Mouse (Mus musculus): ENCODE measurements around the gene Gata5.

The Gata5 gene

DNA sequence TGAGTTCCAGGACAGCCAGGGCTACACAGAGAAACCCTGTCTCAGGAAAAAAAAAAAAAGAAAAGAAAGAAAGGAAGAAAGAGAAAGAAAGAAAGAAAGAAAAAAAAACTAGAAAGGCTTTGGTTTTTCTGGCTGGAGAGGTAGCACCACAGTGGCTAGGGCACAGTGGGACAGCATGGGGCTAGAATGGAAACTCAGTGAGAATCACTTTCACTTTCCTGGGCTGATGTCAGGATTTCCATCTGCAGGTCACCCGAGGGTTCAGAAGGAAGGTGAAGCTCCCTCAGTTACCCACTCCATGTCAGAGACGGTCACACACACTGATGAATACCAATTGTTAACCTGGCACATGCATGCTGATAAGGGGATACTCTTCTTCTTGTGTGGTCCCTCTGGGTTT lies 26.8 kb downstream of the Gata5 start:
- DNase-seq (ENCODE audit: low read depth, low spot score), result no peak

DNA sequence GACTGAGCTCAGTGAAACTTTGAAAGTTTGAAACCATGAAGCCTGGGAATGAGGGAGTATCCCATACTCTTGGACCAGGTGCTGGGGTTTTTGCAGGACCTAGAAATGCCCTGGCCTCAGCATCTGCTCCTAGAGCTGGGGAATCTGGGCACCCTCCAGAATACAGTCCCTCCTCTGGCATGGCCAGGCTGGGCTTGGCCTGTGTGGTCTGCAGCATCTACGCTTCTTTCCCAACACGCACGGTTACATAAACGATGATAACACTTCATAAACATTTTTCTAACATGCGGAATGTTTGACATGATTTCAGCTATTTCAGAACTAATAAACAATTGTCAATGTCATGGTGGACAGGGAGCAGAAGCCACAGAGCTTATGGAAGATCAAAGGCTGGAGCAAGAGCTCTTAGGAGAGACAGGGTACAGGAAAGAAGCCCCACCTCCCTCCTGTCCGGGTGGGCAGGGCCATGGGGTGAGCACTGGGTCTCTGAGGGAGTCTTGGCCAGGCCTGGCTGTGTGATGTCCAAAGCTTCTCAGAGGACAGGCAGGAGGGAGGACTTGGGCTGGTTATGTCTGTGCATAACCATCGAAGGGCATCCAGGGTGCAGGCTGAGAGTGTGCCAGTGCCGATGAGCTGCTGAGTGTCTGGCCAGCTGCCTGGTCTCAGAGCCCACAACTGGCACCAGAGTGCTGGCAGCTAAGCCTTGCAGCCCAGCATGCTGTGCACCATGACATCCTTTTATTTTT lies 27.9 kb downstream of the Gata5 start:
- no peak for DNase-seq (ENCODE audit: low read depth, low spot score)

GRCm38 (mm10) chr2:180306009-180306408 lies 28.5 kb downstream of the Gata5 start:
- no peak for DNase-seq (ENCODE audit: low read depth, low spot score)

DNA sequence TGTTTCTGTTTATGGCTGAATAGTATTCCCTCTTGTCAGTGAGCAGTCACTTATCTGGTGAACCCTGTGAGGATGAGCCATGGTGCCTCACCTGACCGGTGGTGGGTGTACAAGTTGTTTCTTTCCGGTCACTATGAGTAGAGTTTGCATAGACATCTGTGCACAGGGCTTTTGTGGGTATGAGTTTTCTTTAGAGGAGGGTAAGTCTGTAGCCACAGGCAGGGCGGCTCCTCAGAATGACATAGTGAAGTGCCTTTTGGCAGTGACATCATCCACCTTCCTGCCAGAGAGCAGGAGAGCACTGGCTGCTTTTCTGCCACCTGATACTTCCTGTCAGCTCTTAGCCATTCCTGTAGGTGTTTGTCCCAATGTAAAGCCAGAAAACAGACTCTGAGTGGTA lies 29.0 kb downstream of the Gata5 start:
- no peak for DNase-seq (ENCODE audit: low read depth, low spot score)

DNA sequence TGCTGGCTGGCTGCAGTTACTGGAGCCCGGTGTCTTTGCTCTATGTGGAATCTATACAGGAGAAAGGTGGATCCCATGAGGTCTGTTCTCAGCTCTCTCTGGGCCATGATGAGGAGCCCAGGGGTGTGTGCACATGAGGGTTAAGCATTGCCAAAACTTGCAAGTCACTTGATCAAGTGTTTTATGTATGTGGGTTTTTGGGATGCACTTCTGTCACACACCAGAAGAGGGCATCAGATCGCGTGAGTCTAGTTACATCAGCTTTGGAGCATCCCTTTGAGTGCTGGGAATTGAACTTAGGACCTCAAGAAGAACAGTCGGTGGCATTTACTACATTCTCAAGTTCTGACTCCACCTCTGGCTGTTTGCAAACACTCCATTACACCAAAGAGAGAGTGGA lies 29.9 kb downstream of the Gata5 start:
- no peak for DNase-seq (ENCODE audit: low read depth, low spot score)

DNA sequence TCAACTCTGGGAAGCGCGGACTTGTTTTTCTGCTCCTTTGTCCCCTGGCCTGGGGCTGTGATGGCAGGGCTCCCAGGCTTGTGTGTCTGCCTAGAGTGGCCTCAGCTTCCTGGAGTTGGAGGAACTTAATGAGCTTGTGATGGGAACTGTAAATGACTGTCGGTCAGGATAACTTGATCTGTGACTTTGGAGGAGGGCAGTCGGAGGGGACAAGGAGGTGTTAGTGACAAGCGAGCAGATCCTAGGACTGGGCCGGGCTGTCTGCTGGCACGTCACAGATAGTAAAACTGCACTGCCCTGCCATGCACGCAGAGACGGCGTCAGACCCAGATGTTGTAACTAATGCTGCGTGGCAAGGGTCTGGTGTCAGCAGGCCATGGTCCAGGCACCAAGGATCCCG lies 31.0 kb downstream of the Gata5 start:
- DNase-seq (ENCODE audit: low read depth, low spot score), result no peak

DNA sequence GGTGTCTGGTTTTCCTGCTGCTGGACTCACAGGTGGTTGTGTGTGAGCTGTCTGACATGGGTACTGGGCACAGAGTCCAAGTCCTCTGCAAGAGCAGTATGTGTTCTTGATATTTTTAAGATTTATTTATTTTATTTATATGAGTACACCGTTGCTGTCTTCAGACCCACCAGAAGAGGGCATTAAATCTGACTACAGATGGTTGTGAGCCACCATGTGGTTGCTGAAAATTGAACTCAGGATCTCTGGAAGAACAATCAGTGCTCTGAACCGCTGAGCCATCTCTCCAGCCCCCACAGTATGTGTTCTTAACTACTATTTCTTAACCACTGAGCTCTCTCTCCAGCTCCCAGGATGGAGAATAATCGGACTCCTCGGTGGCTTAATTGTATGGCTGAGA lies 32.3 kb downstream of the Gata5 start:
- DNase-seq (ENCODE audit: low read depth, low spot score), result no peak

- no peak for DNase-seq (ENCODE audit: low read depth, low spot score)
These were observed 33.7 kb downstream of the Gata5 start for GRCm38 (mm10) chr2:180300771-180301170.

GRCm38 (mm10) chr2:180300252-180300651 lies 34.2 kb downstream of the Gata5 start:
- no peak for DNase-seq (ENCODE audit: low read depth, low spot score)

DNA sequence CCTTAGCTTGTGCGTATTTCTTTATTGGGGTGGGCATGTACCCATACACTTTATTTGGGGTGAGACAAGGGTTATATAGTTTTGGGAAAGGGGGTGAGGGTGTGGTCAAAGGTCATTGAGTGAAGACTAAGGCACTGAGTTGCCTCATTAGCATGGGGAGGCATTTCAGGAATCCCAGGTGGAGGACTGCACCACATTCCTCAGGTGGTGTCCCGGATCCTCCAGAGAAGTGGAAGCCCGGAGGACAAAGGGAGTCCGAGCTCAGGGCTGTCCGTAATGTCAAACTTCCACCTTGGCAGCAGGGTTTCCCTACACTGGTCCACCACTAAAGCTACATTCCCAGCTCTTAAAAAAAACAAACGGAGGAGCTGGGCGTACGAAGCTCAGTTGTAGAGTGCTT lies 41.6 kb downstream of the Gata5 start:
- DNase-seq (ENCODE audit: low read depth, low spot score), result no peak

GRCm38 (mm10) chr2:180292026-180292425 lies 42.5 kb downstream of the Gata5 start:
- no peak for DNase-seq (ENCODE audit: low read depth, low spot score)

DNA sequence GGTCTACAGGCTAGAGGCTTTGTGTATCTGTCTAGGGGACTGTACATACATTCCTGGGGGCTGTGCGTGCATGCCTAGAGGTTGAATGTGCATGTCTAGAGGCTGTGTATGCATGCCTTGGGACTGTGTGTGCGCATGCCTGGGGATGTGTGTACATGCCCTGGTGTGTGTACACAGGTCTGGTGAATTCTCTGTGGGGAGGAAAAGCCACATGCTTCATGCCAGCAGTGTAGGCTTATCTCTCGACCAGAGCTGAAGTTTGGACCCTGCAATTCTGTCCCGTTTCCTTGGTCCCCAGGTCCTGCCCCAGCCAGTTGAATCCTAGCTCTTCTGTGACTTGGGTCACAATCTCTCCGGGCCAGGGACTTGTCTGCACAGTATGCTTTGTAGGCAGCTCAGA lies 42.9 kb downstream of the Gata5 start:
- DNase-seq (ENCODE audit: low read depth, low spot score), result no peak

GRCm38 (mm10) chr2:180290503-180290902 lies 44.0 kb downstream of the Gata5 start:
- no peak for DNase-seq (ENCODE audit: low read depth, low spot score)

GRCm38 (mm10) chr2:180289440-180290108 lies 44.9 kb downstream of the Gata5 start, which contains the start of gene Rbbp8nl:
TSS of gene Rbbp8nl (minus strand) at chr2:180289879.
- DNase-seq (ENCODE audit: low read depth, low spot score), result no peak

DNA sequence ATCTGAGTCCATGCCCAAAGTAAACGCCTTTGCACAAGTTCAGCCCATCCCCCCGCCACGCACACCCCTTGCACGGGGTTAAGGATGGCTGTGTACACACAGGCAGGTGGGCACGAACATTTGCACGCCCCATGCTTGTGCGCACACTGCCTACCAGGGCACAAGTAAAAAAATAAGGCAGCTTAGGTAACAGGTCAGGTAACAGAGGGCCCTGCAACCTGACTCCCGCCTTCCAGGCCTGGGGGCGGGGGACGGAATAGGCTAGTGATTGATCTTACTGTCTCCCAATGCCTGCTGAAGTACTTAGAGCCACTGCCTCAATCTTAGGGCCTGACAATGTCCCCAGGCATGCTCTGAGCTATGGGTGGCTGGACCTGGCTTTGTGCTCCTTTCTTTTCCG lies 45.5 kb downstream of the Gata5 start:
- no peak for DNase-seq (ENCODE audit: low read depth, low spot score)

GRCm38 (mm10) chr2:180279321-180279720 lies 55.2 kb downstream of the Gata5 start:
- no peak for DNase-seq (ENCODE audit: low read depth, low spot score)

DNA sequence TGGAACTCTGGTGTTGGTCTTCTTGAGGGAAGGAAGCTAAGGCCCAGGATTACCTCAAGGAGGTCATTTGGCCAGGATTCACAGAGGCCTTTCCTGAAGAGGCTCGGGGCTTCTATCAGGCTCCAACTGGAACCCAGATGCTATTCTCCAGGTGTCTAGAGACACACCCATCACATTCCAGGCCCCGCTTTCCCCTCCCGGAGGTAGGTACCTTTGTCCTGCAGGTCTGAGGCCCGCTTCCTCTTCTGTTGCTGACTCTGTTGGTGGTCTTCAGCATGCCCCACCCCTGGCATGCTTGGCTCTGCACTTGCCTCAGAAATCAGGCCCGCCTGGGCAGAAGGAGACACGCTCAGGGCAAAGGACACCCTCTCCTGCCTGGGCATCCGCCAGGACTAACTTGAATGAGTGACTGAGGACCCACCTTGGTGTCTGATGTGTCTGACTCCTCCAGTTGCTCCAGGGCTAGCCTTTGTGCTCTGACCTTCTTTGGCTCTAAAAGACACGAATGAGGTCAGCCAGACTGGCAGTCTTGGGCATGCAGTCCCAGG lies 56.7 kb downstream of the Gata5 start:
- DNase-seq (ENCODE audit: low read depth, low spot score), result no peak

- no peak for DNase-seq (ENCODE audit: low read depth, low spot score)
These were observed 57.6 kb downstream of the Gata5 start for GRCm38 (mm10) chr2:180276851-180277259.

DNA sequence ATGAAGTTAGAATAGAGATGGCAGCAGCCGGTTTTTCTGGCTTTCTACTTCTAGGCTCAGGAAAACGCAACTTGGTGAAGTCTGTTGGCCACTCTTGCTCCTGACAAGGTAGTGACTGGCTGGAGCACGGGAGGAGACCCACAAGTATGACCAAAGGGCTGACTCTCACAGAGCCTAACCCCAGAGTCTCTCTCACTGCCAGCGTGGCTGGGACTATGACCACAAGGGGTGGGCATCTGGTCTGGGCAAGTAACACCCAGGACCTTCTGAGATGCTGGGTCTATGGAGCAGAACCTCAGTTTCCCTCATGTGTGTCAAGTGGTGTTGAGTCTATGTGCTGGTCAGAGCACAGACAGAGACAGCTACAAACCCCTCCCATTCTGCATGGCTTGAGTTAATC lies 58.1 kb downstream of the Gata5 start:
- DNase-seq (ENCODE audit: low read depth, low spot score), result no peak

- DNase-seq (ENCODE audit: low read depth, low spot score), result peak; percentile 88
These were observed 58.7 kb downstream of the Gata5 start for GRCm38 (mm10) chr2:180275836-180276235.

Measured in WW6 (cell line).